Mouse (Mus musculus) hematopoietic stem cell, adult 5-6 weeks (primary cell): ENCODE data around the gene Ticrr. TPM values are rescaled to one million over a fixed set of nuclear protein-coding genes. Genes with fewer than 3 reads are reported as not detected.

ENCODE experiments used
- ATAC-seq, 2 experiments: fragments of 125-278 bp in 1 of 2; replicated peaks in 1 of 2; 2 replicates each; pipeline ENCODE4 v1.8.0; 2016 to 2017; ENCODE audit warnings: inconsistent platforms in 2 of 2, mild to moderate bottlenecking in 2 of 2, moderate number of reproducible peaks in 2 of 2, low read depth in 1 of 2, moderate TSS enrichment in 1 of 2; ENCODE audit not compliant: low FRiP score in 2 of 2, poor library complexity in 2 of 2, severe bottlenecking in 2 of 2, insufficient read depth in 1 of 2, low TSS enrichment in 1 of 2
- total RNA-seq: library from RNA; stranded (forward); fragments of 172-1452, 232-1000 nt; gene quantifications from 2 replicates; pipeline ENCODE4 v1.2.3, GENCODE M21; 2017

The Ticrr gene
- total RNA-seq, 1 experiment from 2014 or later = 18.2 TPM

GRCm38 (mm10) chr7:79661253-79661890, 1.4 kb downstream of the Ticrr start:
- ATAC-seq = no peak

- no peak for ATAC-seq
These were observed 6.7 kb downstream of the Ticrr start for GRCm38 (mm10) chr7:79666690-79667089.

- ATAC-seq = no peak
These were observed 11.1 kb downstream of the Ticrr start for GRCm38 (mm10) chr7:79670900-79671604.

- no peak for ATAC-seq
These were observed 19.2 kb downstream of the Ticrr start for GRCm38 (mm10) chr7:79679186-79679585.

GRCm38 (mm10) chr7:79680231-79680630, 20.2 kb downstream of the Ticrr start:
- ATAC-seq = no peak

- no peak for ATAC-seq
These were observed 36.5 kb downstream of the Ticrr start for GRCm38 (mm10) chr7:79696495-79696894.

GRCm38 (mm10) chr7:79702755-79703154, 42.8 kb downstream of the Ticrr start:
- no peak for ATAC-seq

GRCm38 (mm10) chr7:79705210-79705609, 45.2 kb downstream of the Ticrr start:
- no peak for ATAC-seq

GRCm38 (mm10) chr7:79710130-79710607, 50.2 kb downstream of the Ticrr start:
- ATAC-seq = peak in 1 of 2 experiments; percentile 22; a peak in 1 of 4 replicates

GRCm38 (mm10) chr7:79710831-79711230, 50.8 kb downstream of the Ticrr start:
- ATAC-seq = no peak

- ATAC-seq = peak; percentile 32 to 59; a peak in 1 of 4 replicates
These were observed 55.4 kb downstream of the Ticrr start, which contains the start of gene Kif7 for GRCm38 (mm10) chr7:79715187-79715981. Gene Kif7, minus strand, starts transcription at chr7:79715720.

- peak; percentile 77 for ATAC-seq
These were observed 61.5 kb downstream of the Ticrr start for GRCm38 (mm10) chr7:79721386-79721977.

- peak; percentile 37 to 48; a peak in 2 of 4 replicates for ATAC-seq
These were observed 67.1 kb downstream of the Ticrr start for GRCm38 (mm10) chr7:79727091-79727490.

- ATAC-seq = peak; percentile 71 to 73; a peak in 3 of 4 replicates
These were observed 68.2 kb downstream of the Ticrr start for GRCm38 (mm10) chr7:79728219-79728618.

GRCm38 (mm10) chr7:79729169-79729568, 69.2 kb downstream of the Ticrr start:
- ATAC-seq = peak; percentile 61 to 72; a peak in 3 of 4 replicates

GRCm38 (mm10) chr7:79729743-79730370, 69.9 kb downstream of the Ticrr start:
- ATAC-seq = no peak

- no peak for ATAC-seq
These were observed 71.4 kb downstream of the Ticrr start for GRCm38 (mm10) chr7:79731438-79731837.
